Comparison of ENCODE assay signal across 9 mouse cellular contexts in the genomic region with DNA sequence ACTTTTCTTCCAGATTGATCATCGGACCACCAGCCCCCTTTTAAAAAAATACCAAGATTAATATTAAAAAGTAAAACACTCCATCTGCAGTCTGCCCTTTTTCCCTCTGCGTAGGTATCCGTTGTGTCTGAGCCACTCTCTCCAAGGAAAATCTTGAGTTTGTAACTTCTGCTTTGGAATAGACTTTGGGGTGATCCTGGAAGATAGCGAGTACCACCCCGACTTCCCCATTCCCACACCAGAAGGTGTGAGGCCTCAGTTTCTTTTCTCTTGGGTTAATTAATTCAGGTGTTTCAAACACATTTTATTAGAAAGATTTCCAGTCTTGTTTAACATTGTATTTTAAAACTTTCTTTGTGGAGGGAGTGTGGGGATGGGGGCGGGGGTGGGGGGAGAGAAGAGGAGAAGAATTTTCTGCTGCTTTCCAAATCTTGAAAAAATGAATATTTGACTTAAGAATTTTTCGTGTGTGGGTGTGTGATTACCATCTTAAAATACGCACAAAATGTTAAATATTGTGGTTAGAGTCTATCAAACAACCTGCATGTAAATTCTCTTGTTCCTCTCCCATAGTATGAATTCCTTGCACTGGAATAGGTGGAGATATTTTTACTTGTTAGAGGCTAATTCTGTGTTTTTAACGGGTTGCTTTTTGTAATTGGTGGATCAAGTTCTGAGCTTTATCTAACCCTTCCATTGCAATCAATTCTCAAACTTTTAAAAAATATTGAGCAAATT. TPM values are rescaled to one million over a fixed set of nuclear protein-coding genes. Genes with fewer than 3 reads are reported as not detected.
DNase-seq lines count a peak whose midpoint lies in the region; ATAC-seq and TF ChIP-seq lines count a peak whose summit lies in the region.
"Had no signal": no experiment of that assay in that cellular context is flagged by ENCODE, and none has a peak within 500 bp of the region (broad histone marks: within the 10 kb centered on the region; RNA-seq: fewer than 3 reads in every experiment).

No protein-coding gene starts in this region.

- H3K4me1 ChIP-seq in heart, postnatal 0 days (ENCODE audit: control insufficient read depth, insufficient read depth), result no peaks in the 10 kb centered on the region; the same call in none of the 2 replicates
- peaks cover 3 to 7% of the 10 kb centered on the region in 2 experiments; a peak in 3 of 4 replicates for H3K4me1 ChIP-seq in MEL (ENCODE audit: control insufficient read depth in 1 of 2, insufficient read depth in 2 of 2, low read length in 2 of 2)
- peaks cover 39% of the 10 kb centered on the region for H3K4me1 ChIP-seq in hindbrain, embryonic 10.5 days (replicated peaks)
- peaks cover 40% of the 10 kb centered on the region for H3K4me1 ChIP-seq in midbrain, embryonic 10.5 days

- no peak for DNase-seq in heart, postnatal 0 days (ENCODE audit: low spot score)
- no peak for DNase-seq in heart, adult 11 months
- DNase-seq in MEL (ENCODE audit: low read depth, low spot score) (peak; percentile 76), adipocyte (ENCODE audit: low spot score) (no peak)
- DNase-seq in hindbrain, embryonic 10.5 days (ENCODE audit: low spot score), result no peak
- no peak for DNase-seq in midbrain, embryonic 10.5 days (ENCODE audit: low spot score)
- DNase-seq in gastrocnemius, postnatal 4 days (ENCODE audit: low spot score in 2 of 2), result no peak
- no peak for DNase-seq in adrenal gland, adult 18-20 months (ENCODE audit: low spot score in 2 of 2)

- no peaks in the 10 kb centered on the region for H3K9me3 ChIP-seq in heart, postnatal 0 days (replicated peaks; ENCODE audit: control insufficient read depth, low read length)
- no peaks in the 10 kb centered on the region for H3K9me3 ChIP-seq in MEL (replicated peaks; ENCODE audit: insufficient read depth, low read length)
- no peaks in the 10 kb centered on the region for H3K9me3 ChIP-seq in hindbrain, embryonic 10.5 days
- no peaks in the 10 kb centered on the region for H3K9me3 ChIP-seq in midbrain, embryonic 10.5 days (replicated peaks)

- 3% methylated on average over 9 of the region's 9 CpGs for WGBS in heart, postnatal 0 days
- WGBS in hindbrain, embryonic 10.5 days, result 12% methylated on average over 9 of the region's 9 CpGs
- 11% methylated on average over 9 of the region's 9 CpGs for WGBS in midbrain, embryonic 10.5 days

- H3K4me3 ChIP-seq in heart, postnatal 0 days (ENCODE audit: low read depth, low read length), result peak overlapping the region; percentile 92
- H3K4me3 ChIP-seq in MEL (ENCODE audit: control insufficient read depth in 1 of 2, insufficient read depth in 1 of 2, low read depth in 2 of 2, low read length in 2 of 2), result peak overlapping the region; percentile 70 to 86
- peak overlapping the region; percentile 98 for H3K4me3 ChIP-seq in hindbrain, embryonic 10.5 days
- peak overlapping the region; percentile 98 for H3K4me3 ChIP-seq in midbrain, embryonic 10.5 days

- peak overlapping the region; percentile 82 for H3K9ac ChIP-seq in heart, postnatal 0 days (replicated peaks; ENCODE audit: low read depth, low read length)
- peak overlapping the region; percentile 89 for H3K9ac ChIP-seq in MEL (ENCODE audit: control insufficient read depth, low read depth, low read length, poor library complexity, severe bottlenecking)

- H3K4me2 ChIP-seq in heart, postnatal 0 days (ENCODE audit: low read depth, low read length), result peak overlapping the region; percentile 82

- TF ChIP-seq RAD21 in MEL (IDR thresholded peaks at IDR 0.05; ENCODE audit: low read depth, low read length), result no peak

- no peaks in the 10 kb centered on the region for H3K27me3 ChIP-seq in heart, postnatal 0 days (ENCODE audit: control insufficient read depth, insufficient read depth, low read length)
- no peaks in the 10 kb centered on the region for H3K27me3 ChIP-seq in MEL (ENCODE audit: control insufficient read depth in 1 of 2, insufficient read depth in 2 of 2, low read length in 2 of 2)
- H3K27me3 ChIP-seq in hindbrain, embryonic 10.5 days (ENCODE audit: insufficient read depth, poor library complexity, severe bottlenecking), result no peaks in the 10 kb centered on the region
- no peaks in the 10 kb centered on the region for H3K27me3 ChIP-seq in midbrain, embryonic 10.5 days (ENCODE audit: low read depth, poor library complexity, severe bottlenecking)
- H3K27me3 ChIP-seq: Patski had no signal

- peaks cover 30% of the 10 kb centered on the region for H3K36me3 ChIP-seq in heart, postnatal 0 days (replicated peaks; ENCODE audit: control insufficient read depth, insufficient read depth, low read length)
- peaks cover 23 to 30% of the 10 kb centered on the region in 2 experiments for H3K36me3 ChIP-seq in MEL (ENCODE audit: control insufficient read depth in 1 of 2, insufficient read depth in 2 of 2, low read length in 2 of 2)
- peaks cover 50% of the 10 kb centered on the region for H3K36me3 ChIP-seq in hindbrain, embryonic 10.5 days
- peaks cover 52% of the 10 kb centered on the region for H3K36me3 ChIP-seq in midbrain, embryonic 10.5 days

- no peak for TF ChIP-seq POLR2A in MEL (IDR thresholded peaks at IDR 0.05; ENCODE audit: control insufficient read depth in 1 of 2, insufficient read depth in 1 of 2, low read depth in 1 of 2, low read length in 2 of 2, poor library complexity in 1 of 2)

- H3K27ac ChIP-seq in heart, postnatal 0 days (ENCODE audit: low read depth), result peak overlapping the region; percentile 95
- peak overlapping the region; percentile 96 for H3K27ac ChIP-seq in MEL (ENCODE audit: control insufficient read depth, low read depth, low read length)
- peak overlapping the region; percentile 100 for H3K27ac ChIP-seq in hindbrain, embryonic 10.5 days
- H3K27ac ChIP-seq in midbrain, embryonic 10.5 days (replicated peaks), result peak overlapping the region; percentile 100

- H3K79me2 ChIP-seq in MEL (ENCODE audit: control insufficient read depth, insufficient read depth, low read length, poor library complexity), result peaks cover 32% of the 10 kb centered on the region

- no peak for TF ChIP-seq CTCF in heart, postnatal 0 days (IDR thresholded peaks at IDR 0.05; ENCODE audit: low read depth)
- TF ChIP-seq CTCF in MEL (IDR thresholded peaks at IDR 0.05 in 2 of 3, conservative IDR thresholded peaks at IDR 0.05 in 1 of 3; ENCODE audit: control insufficient read depth in 1 of 3, insufficient read depth in 1 of 3, low read depth in 2 of 3, low read length in 3 of 3, poor library complexity in 1 of 3, severe bottlenecking in 1 of 3), result no peak

- no peak for ATAC-seq in heart, postnatal 0 days (ENCODE audit: insufficient read depth, low read depth)
- ATAC-seq: Patski had no signal

- TF ChIP-seq EP300 in heart, postnatal 0 days (IDR thresholded peaks at IDR 0.05; ENCODE audit: low read depth), result no peak
- TF ChIP-seq EP300 in MEL (IDR thresholded peaks at IDR 0.05; ENCODE audit: low read depth in 1 of 2, low read length in 2 of 2), result peak in 1 of 2 experiments; percentile 35; a peak in 1 of 4 replicates

RNA-seq across cellular contexts. Expression of a gene that starts 1.3 kb away (rescaled TPM):
- 19.7 and 28.9 TPM in 2 replicates for total RNA-seq in heart, postnatal 0 days (2014; rRNA removed; ENCODE audit: low replicate concordance)
- polyA plus RNA-seq in heart, postnatal 0 days (2015; fragmentation: Nextera tagmentation; extraction: Ambion mirVana), result 25.8 and 25.9 TPM in 2 replicates
- 21.3 and 24.5 TPM in 2 replicates for total RNA-seq in MEL (2012; rRNA removed)
- 10 to 100 TPM in 1 of 2 experiments, not detected in 1; 24.8 TPM for polyA plus RNA-seq in MEL (2012; ENCODE audit: insufficient read depth in 1 of 2, insufficient read length in 2 of 2, low read depth in 1 of 2, low replicate concordance in 2 of 2, missing spikeins in 1 of 2)
- polyA plus RNA-seq in hindbrain, embryonic 10.5 days (2016; fragmentation: Nextera tagmentation; extraction: Ambion mirVana), result 76.9 and 99.9 TPM in 2 replicates
- polyA plus RNA-seq in midbrain, embryonic 10.5 days (2016; fragmentation: Nextera tagmentation; extraction: Ambion mirVana), result 103 and 111 TPM in 2 replicates
- 10 to 100 TPM; 14.4 to 14.5 TPM for total RNA-seq in gastrocnemius, postnatal 4 days (2021)
- total RNA-seq in adrenal gland, adult 18-20 months (2021), result 1 to 10 TPM; 6.0 to 6.2 TPM

RNA-seq across cellular contexts. Expression of a gene that starts 1.8 kb away (rescaled TPM):
- 1.1 and 3.3 TPM in 2 replicates for total RNA-seq in heart, postnatal 0 days (2014; rRNA removed; ENCODE audit: low replicate concordance)
- 1.3 and 1.7 TPM in 2 replicates for polyA plus RNA-seq in heart, postnatal 0 days (2015; fragmentation: Nextera tagmentation; extraction: Ambion mirVana)
- total RNA-seq in MEL (2012; rRNA removed), result 4.9 and 7.6 TPM in 2 replicates
- 10 to 100 TPM; 19.3 to 50.6 TPM for polyA plus RNA-seq in MEL (2012; ENCODE audit: insufficient read depth in 1 of 2, insufficient read length in 2 of 2, low read depth in 1 of 2, low replicate concordance in 2 of 2, missing spikeins in 1 of 2)
- 14.5 and 18.1 TPM in 2 replicates for polyA plus RNA-seq in hindbrain, embryonic 10.5 days (2016; fragmentation: Nextera tagmentation; extraction: Ambion mirVana)
- 15.6 and 17.1 TPM in 2 replicates for polyA plus RNA-seq in midbrain, embryonic 10.5 days (2016; fragmentation: Nextera tagmentation; extraction: Ambion mirVana)
- 1 to 10 TPM; 8.1 to 8.3 TPM for total RNA-seq in gastrocnemius, postnatal 4 days (2021)
- under 1 TPM; 0.46 to 0.58 TPM for total RNA-seq in adrenal gland, adult 18-20 months (2021)

RNA-seq across cellular contexts. Expression of a gene that starts 16.5 kb away (rescaled TPM):
- 10.8 and 14.7 TPM in 2 replicates for total RNA-seq in heart, postnatal 0 days (2014; rRNA removed; ENCODE audit: low replicate concordance)
- 5.8 and 7.5 TPM in 2 replicates for polyA plus RNA-seq in heart, postnatal 0 days (2015; fragmentation: Nextera tagmentation; extraction: Ambion mirVana)
- total RNA-seq in MEL (2012; rRNA removed), result 39.3 and 48.9 TPM in 2 replicates
- polyA plus RNA-seq in MEL (2012; ENCODE audit: insufficient read depth in 1 of 2, insufficient read length in 2 of 2, low read depth in 1 of 2, low replicate concordance in 2 of 2, missing spikeins in 1 of 2), result 10 to 100 TPM in 1 of 2 experiments, not detected in 1; 52.1 TPM
- 64.4 and 65.5 TPM in 2 replicates for polyA plus RNA-seq in hindbrain, embryonic 10.5 days (2016; fragmentation: Nextera tagmentation; extraction: Ambion mirVana)
- polyA plus RNA-seq in midbrain, embryonic 10.5 days (2016; fragmentation: Nextera tagmentation; extraction: Ambion mirVana), result 74.4 and 81.1 TPM in 2 replicates
- 10 to 100 TPM; 13.7 to 17.3 TPM for total RNA-seq in gastrocnemius, postnatal 4 days (2021)
- 10 to 100 TPM; 14.2 to 14.9 TPM for total RNA-seq in adrenal gland, adult 18-20 months (2021)

RNA-seq across cellular contexts. Expression of a gene that starts 23.8 kb away (rescaled TPM):
- 16.6 and 25.1 TPM in 2 replicates for total RNA-seq in heart, postnatal 0 days (2014; rRNA removed; ENCODE audit: low replicate concordance)
- 7.7 and 9.3 TPM in 2 replicates for polyA plus RNA-seq in heart, postnatal 0 days (2015; fragmentation: Nextera tagmentation; extraction: Ambion mirVana)
- 26.6 and 28.1 TPM in 2 replicates for total RNA-seq in MEL (2012; rRNA removed)
- polyA plus RNA-seq in MEL (2012; ENCODE audit: insufficient read depth in 1 of 2, insufficient read length in 2 of 2, low read depth in 1 of 2, low replicate concordance in 2 of 2, missing spikeins in 1 of 2), result 100 to 1,000 TPM in 1 of 2 experiments, 10 to 100 TPM in 1; 33.9 to 120 TPM
- 24.9 and 27.1 TPM in 2 replicates for polyA plus RNA-seq in hindbrain, embryonic 10.5 days (2016; fragmentation: Nextera tagmentation; extraction: Ambion mirVana)
- polyA plus RNA-seq in midbrain, embryonic 10.5 days (2016; fragmentation: Nextera tagmentation; extraction: Ambion mirVana), result 26.2 and 26.9 TPM in 2 replicates
- total RNA-seq in gastrocnemius, postnatal 4 days (2021), result 10 to 100 TPM; 13.2 to 14.7 TPM
- total RNA-seq in adrenal gland, adult 18-20 months (2021), result 10 to 100 TPM; 15.2 to 23.4 TPM

RNA-seq across cellular contexts. Expression of a gene that starts 36.5 kb away (rescaled TPM):
- 7.5 and 12.6 TPM in 2 replicates for total RNA-seq in heart, postnatal 0 days (2014; rRNA removed; ENCODE audit: low replicate concordance)
- polyA plus RNA-seq in heart, postnatal 0 days (2015; fragmentation: Nextera tagmentation; extraction: Ambion mirVana), result 31.8 and 32.8 TPM in 2 replicates
- 10.6 and 11.2 TPM in 2 replicates for total RNA-seq in MEL (2012; rRNA removed)
- 1 to 10 TPM in 1 of 2 experiments, not detected in 1; 7.9 TPM for polyA plus RNA-seq in MEL (2012; ENCODE audit: insufficient read depth in 1 of 2, insufficient read length in 2 of 2, low read depth in 1 of 2, low replicate concordance in 2 of 2, missing spikeins in 1 of 2)
- 51.2 and 82.4 TPM in 2 replicates for polyA plus RNA-seq in hindbrain, embryonic 10.5 days (2016; fragmentation: Nextera tagmentation; extraction: Ambion mirVana)
- polyA plus RNA-seq in midbrain, embryonic 10.5 days (2016; fragmentation: Nextera tagmentation; extraction: Ambion mirVana), result 50.7 and 77.7 TPM in 2 replicates
- total RNA-seq in gastrocnemius, postnatal 4 days (2021), result 1 to 10 TPM; 3.3 to 3.8 TPM
- total RNA-seq in adrenal gland, adult 18-20 months (2021), result 1 to 10 TPM; 3.7 to 6.3 TPM
